Mouse (Mus musculus) neutrophil, adult 65 days (primary cell): ENCODE data around the gene Ocln. TPM values are rescaled to one million over a fixed set of nuclear protein-coding genes. Genes with fewer than 3 reads are reported as not detected.

Experiments
- total RNA-seq: library from RNA; stranded (reverse); gene quantifications from 2 replicates; pipeline ENCODE4 v1.2.4, GENCODE M21; 2023

Ocln gene
- not detected in 2 replicates for total RNA-seq

GRCm38 (mm10) chr13:100552369-100553041 lies at the start of gene Ocln:
Gene Ocln, minus strand, starts transcription at chr13:100552718.

GRCm38 (mm10) chr13:100492061-100492787 lies 60.3 kb downstream of the Ocln start, which contains the start of gene Gtf2h2:
Gene Gtf2h2, minus strand, starts transcription at chr13:100492579.

GRCm38 (mm10) chr13:100452415-100453127 lies 99.9 kb downstream of the Ocln start, which contains the start of gene Naip1:
Gene Naip1, minus strand, starts transcription at chr13:100452869.

Other genes starting within 250 kb of the Ocln start
- gene Naip6, start 235.0 kb downstream of the Ocln start, total RNA-seq, result 14.7 and 16.7 TPM in 2 replicates
- 1.2 and 1.5 TPM in 2 replicates for gene Naip1, start 99.8 kb downstream of the Ocln start, total RNA-seq
- gene Gtf2h2, start 60.1 kb downstream of the Ocln start, total RNA-seq, result 10.9 and 13.9 TPM in 2 replicates
- 0.35 and 0.54 TPM in 2 replicates for gene Marveld2, start 64.3 kb upstream of the Ocln start, total RNA-seq
- gene Ak6, start 98.3 kb upstream of the Ocln start, total RNA-seq, result 64.5 and 71.0 TPM in 2 replicates
- 18.0 and 20.8 TPM in 2 replicates for gene Rad17, start 98.3 kb upstream of the Ocln start, total RNA-seq
- 13.3 and 19.4 TPM in 2 replicates for gene Taf9, start 98.9 kb upstream of the Ocln start, total RNA-seq
- gene Ccdc125, start 117.0 kb upstream of the Ocln start, total RNA-seq, result 43.9 and 53.8 TPM in 2 replicates
- 20.2 and 20.7 TPM in 2 replicates for gene Cdk7, start 178.2 kb upstream of the Ocln start, total RNA-seq
- 6.9 and 15.5 TPM in 2 replicates for gene Mrps36, start 191.9 kb upstream of the Ocln start, total RNA-seq
- gene Cenph, start 223.2 kb upstream of the Ocln start, total RNA-seq, result 7.8 and 9.7 TPM in 2 replicates
- gene Ccnb1, start 233.9 kb upstream of the Ocln start, total RNA-seq, result 50.8 and 52.5 TPM in 2 replicates